Mouse (Mus musculus) A20 (cell line): Measurements from ENCODE around the gene Syt13.

Source experiments
- DNase-seq: peaks from one replicate; pipeline ENCODE4 v3.0.0-alpha.2; 2011; ENCODE audit warnings: low read depth, low spot score

The Syt13 gene

GRCm38 (mm10) chr2:92924677-92925259 lies 9.9 kb downstream of the Syt13 start:
- no peak for DNase-seq

- DNase-seq: no peak
These were observed 14.8 kb downstream of the Syt13 start for GRCm38 (mm10) chr2:92929696-92930095.

GRCm38 (mm10) chr2:92931061-92931460 lies 16.2 kb downstream of the Syt13 start:
- peak; percentile 44 for DNase-seq

GRCm38 (mm10) chr2:92933379-92933778 lies 18.5 kb downstream of the Syt13 start:
- no peak for DNase-seq

GRCm38 (mm10) chr2:92934312-92934982 lies 19.5 kb downstream of the Syt13 start:
- no peak for DNase-seq

- DNase-seq: no peak
These were observed 20.6 kb downstream of the Syt13 start for GRCm38 (mm10) chr2:92935483-92935882.

- no peak for DNase-seq
These were observed 23.2 kb downstream of the Syt13 start for GRCm38 (mm10) chr2:92938063-92938462.

GRCm38 (mm10) chr2:92938827-92939226 lies 23.9 kb downstream of the Syt13 start:
- DNase-seq: no peak

- no peak for DNase-seq
These were observed 26.1 kb downstream of the Syt13 start for GRCm38 (mm10) chr2:92940963-92941362.

GRCm38 (mm10) chr2:92941463-92941862 lies 26.6 kb downstream of the Syt13 start:
- no peak for DNase-seq

- no peak for DNase-seq
These were observed 28.5 kb downstream of the Syt13 start for GRCm38 (mm10) chr2:92943406-92943805.

- no peak for DNase-seq
These were observed 29.5 kb downstream of the Syt13 start for GRCm38 (mm10) chr2:92944356-92944755.

- no peak for DNase-seq
These were observed 30.3 kb downstream of the Syt13 start for GRCm38 (mm10) chr2:92945125-92945746.

GRCm38 (mm10) chr2:92945824-92946598 lies 31.1 kb downstream of the Syt13 start:
- DNase-seq: peak; percentile 65

- no peak for DNase-seq
These were observed 33.2 kb downstream of the Syt13 start for GRCm38 (mm10) chr2:92947981-92948698.

- no peak for DNase-seq
These were observed 33.9 kb downstream of the Syt13 start for GRCm38 (mm10) chr2:92948699-92949300.

- no peak for DNase-seq
These were observed 34.6 kb downstream of the Syt13 start for GRCm38 (mm10) chr2:92949518-92949917.

GRCm38 (mm10) chr2:92953450-92953849 lies 38.6 kb downstream of the Syt13 start:
- no peak for DNase-seq

GRCm38 (mm10) chr2:92954404-92955114 lies 39.7 kb downstream of the Syt13 start:
- peak; percentile 68 for DNase-seq

GRCm38 (mm10) chr2:92956943-92957342 lies 42.0 kb downstream of the Syt13 start:
- no peak for DNase-seq

GRCm38 (mm10) chr2:92958640-92959039 lies 43.7 kb downstream of the Syt13 start:
- no peak for DNase-seq
